Mouse (Mus musculus) brain, embryonic 14.5 days (tissue): ENCODE measurements around the gene Nbeal2. TPM values are rescaled to one million over a fixed set of nuclear protein-coding genes. Genes with fewer than 3 reads are reported as not detected.

ENCODE experiments used
- DNase-seq: peaks from one replicate; pipeline ENCODE4 v3.0.0-alpha.2; 2011; ENCODE audit warnings: low read depth
- CTCF ChIP-seq: fragments of 200-500 bp; IDR thresholded peaks from 2 replicates; pipeline ENCODE4 v1.5.1; 2012; ENCODE audit warnings: inconsistent platforms, mild to moderate bottlenecking, moderate library complexity, borderline replicate concordance; ENCODE audit not compliant: insufficient read depth, insufficient read length; ENCODE audit errors: extremely low read depth
- POLR2A ChIP-seq: fragments of 200-500 bp; IDR thresholded peaks from 2 replicates; pipeline ENCODE4 v1.6.1; 2012; ENCODE audit warnings: mild to moderate bottlenecking, inconsistent platforms, borderline replicate concordance; ENCODE audit not compliant: poor library complexity, insufficient read depth, insufficient read length, severe bottlenecking; ENCODE audit errors: extremely low read depth
- polyA plus RNA-seq: library from polyadenylated mRNA; depleted of rRNA; stranded (reverse); fragments of >200 nt; gene quantifications from 2 replicates; pipeline ENCODE4 v1.2.3, GENCODE M21; 2012; rRNA removed

The Nbeal2 gene
- polyA plus RNA-seq, 1 experiment = 15.5 TPM

- DNase-seq = no peak
- TF ChIP-seq CTCF = no peak
- TF ChIP-seq POLR2A = no peak
Observed at GRCm38 (mm10) chr9:110617081-110617480, 36.9 kb downstream of the Nbeal2 start.

GRCm38 (mm10) chr9:110611471-110611870 is 42.5 kb downstream of the Nbeal2 start:
- TF ChIP-seq POLR2A (no peak), CTCF (no peak)

GRCm38 (mm10) chr9:110583521-110583920 is 70.4 kb downstream of the Nbeal2 start:
- no peak for DNase-seq

More at GRCm38 (mm10) chr9:110611471-110611870, 42.5 kb downstream of the Nbeal2 start:
- no peak for DNase-seq

GRCm38 (mm10) chr9:110582161-110582560 is 71.8 kb downstream of the Nbeal2 start:
- TF ChIP-seq CTCF (no peak), POLR2A (no peak)
- no peak for DNase-seq

More at GRCm38 (mm10) chr9:110583521-110583920, 70.4 kb downstream of the Nbeal2 start:
- TF ChIP-seq CTCF = no peak
- no peak for TF ChIP-seq POLR2A

Other genes with a start within 250 kb of the Nbeal2 start
- gene Ptpn23, start 245.9 kb downstream of the Nbeal2 start, polyA plus RNA-seq = 31.2 and 73.7 TPM in 2 replicates
- 0.45 and 1.1 TPM in 2 replicates for gene Ngp, start 234.4 kb downstream of the Nbeal2 start, polyA plus RNA-seq
- gene Klhl18, start 177.5 kb downstream of the Nbeal2 start, polyA plus RNA-seq = 35.8 and 39.3 TPM in 2 replicates
- 1.9 and 3.6 TPM in 2 replicates for gene Kif9, start 177.2 kb downstream of the Nbeal2 start, polyA plus RNA-seq
- 83.3 and 90.6 TPM in 2 replicates for gene Setd2, start 121.6 kb downstream of the Nbeal2 start, polyA plus RNA-seq
- gene Nradd, start 29.7 kb downstream of the Nbeal2 start, polyA plus RNA-seq = 25.1 and 33.9 TPM in 2 replicates
- gene Ccdc12, start 2.3 kb upstream of the Nbeal2 start, polyA plus RNA-seq = 76.0 and 103 TPM in 2 replicates
- 0.30 and 0.37 TPM in 2 replicates for gene Myl3, start 87.7 kb upstream of the Nbeal2 start, polyA plus RNA-seq
- 18.0 and 24.2 TPM in 2 replicates for gene Pth1r, start 93.0 kb upstream of the Nbeal2 start, polyA plus RNA-seq
- not detected in 2 replicates for gene Prss42, start 144.0 kb upstream of the Nbeal2 start, polyA plus RNA-seq
- not detected in 2 replicates for gene Prss44, start 159.8 kb upstream of the Nbeal2 start, polyA plus RNA-seq
- not detected in 2 replicates for gene Prss43, start 172.5 kb upstream of the Nbeal2 start, polyA plus RNA-seq
- gene Prss45, start 180.4 kb upstream of the Nbeal2 start, polyA plus RNA-seq = 0.09 TPM in 1 of 2 replicates, not detected in the other
- not detected in 2 replicates for gene Prss46, start 190.3 kb upstream of the Nbeal2 start, polyA plus RNA-seq
- 0.06 and 0.08 TPM in 2 replicates for gene Prss50, start 203.8 kb upstream of the Nbeal2 start, polyA plus RNA-seq
- gene Als2cl, start 225.7 kb upstream of the Nbeal2 start, polyA plus RNA-seq = 2.6 and 3.9 TPM in 2 replicates
- 0.61 and 1.1 TPM in 2 replicates for gene Tmie, start 226.0 kb upstream of the Nbeal2 start, polyA plus RNA-seq